Mouse (Mus musculus) midbrain, embryonic 16.5 days (tissue): ENCODE measurements around the gene Ltbr. TPM values are rescaled to one million over a fixed set of nuclear protein-coding genes. Genes with fewer than 3 reads are reported as not detected.

ENCODE experiments used
- ATAC-seq: fragments of 200-750 bp; cut with Nextera tagmentation; 2 replicates; pipeline ENCODE4 v1.8.0; 2017; ENCODE audit warnings: moderate TSS enrichment
- H3K27ac ChIP-seq: fragments of 300-500 bp; sonication (generic); 2 replicates; pipeline ENCODE4 v1.5.1; 2014; ENCODE audit warnings: mild to moderate bottlenecking, low read length, mixed read lengths
- H3K27me3 ChIP-seq: fragments of 300-500 bp; sonication (generic); 2 replicates; pipeline ENCODE4 v1.6.1; 2014; ENCODE audit warnings: low read depth, low read length, mixed read lengths; ENCODE audit not compliant: control insufficient read depth, insufficient read depth
- H3K36me3 ChIP-seq: fragments of 300-500 bp; sonication (generic); 2 replicates; pipeline ENCODE4 v1.6.1; 2014; ENCODE audit warnings: mild to moderate bottlenecking, low read length, moderate library complexity, mixed read lengths; ENCODE audit not compliant: control insufficient read depth, insufficient read depth
- H3K4me1 ChIP-seq: fragments of 300-500 bp; sonication (generic); 2 replicates; pipeline ENCODE4 v1.6.1; 2014; ENCODE audit warnings: mild to moderate bottlenecking, low read length, mixed read lengths; ENCODE audit not compliant: control insufficient read depth, insufficient read depth
- H3K4me2 ChIP-seq: fragments of 300-500 bp; sonication (generic); 2 replicates; pipeline ENCODE4 v1.6.1; 2014; ENCODE audit warnings: mild to moderate bottlenecking, low read length, mixed read lengths
- H3K4me3 ChIP-seq: fragments of 300-500 bp; sonication (generic); 2 replicates; pipeline ENCODE4 v1.5.1; 2014; ENCODE audit warnings: low read depth, mild to moderate bottlenecking, low read length, moderate library complexity, mixed read lengths
- H3K9ac ChIP-seq: fragments of 300-500 bp; sonication (generic); 2 replicates; pipeline ENCODE4 v1.6.1; 2014; ENCODE audit warnings: low read depth, low read length, mixed read lengths
- H3K9me3 ChIP-seq: fragments of 300-500 bp; sonication (generic); replicated peaks from 2 replicates; pipeline ENCODE4 v1.6.1; 2014; ENCODE audit warnings: mild to moderate bottlenecking, low read length, mixed read lengths; ENCODE audit not compliant: control insufficient read depth, poor library complexity, severe bottlenecking
- WGBS: fragments of 180-500 bp; shearing (Covaris S2); extraction: QIAGEN DNeasy Blood & Tissue Kit; methylation state at CpG from one replicate; pipeline ENCODE4 v1.1.7; 2014; 5-methylcytosine and 5-hydroxymethylcytosine counted together
- polyA plus RNA-seq: library from polyadenylated mRNA; unstranded; fragments of >200 nt; fragmentation: Nextera tagmentation; extraction: Ambion mirVana; gene quantifications from 2 replicates; pipeline ENCODE4 v1.2.1, GENCODE M21; 2015

Gene Ltbr
- polyA plus RNA-seq = 12.8 and 16.0 TPM in 2 replicates

- Histone ChIP-seq H3K36me3 (no peaks in the 10 kb centered on the region), H3K9me3 (no peaks in the 10 kb centered on the region), H3K27ac (no peak within 1 kb of the TSS), H3K27me3 (no peaks in the 10 kb centered on the region), H3K4me1 (peaks cover 13% of the 10 kb centered on the region), H3K9ac (peak within 1 kb of the TSS; percentile 66), H3K4me3 (peak within 1 kb of the TSS; percentile 31), H3K4me2 (peak within 1 kb of the TSS; percentile 55)
- ATAC-seq = peak; percentile 47
- WGBS = 1% methylated on average over 31 of the region's 46 CpGs
Measured at GRCm38 (mm10) chr6:125313546-125314230, at the start of gene Ltbr. TSS of gene Ltbr (minus strand) at chr6:125313885.

- Histone ChIP-seq H3K36me3 (no peaks in the 10 kb centered on the region), H3K27ac (no peak overlapping the region), H3K27me3 (peaks cover 19% of the 10 kb centered on the region), H3K4me3 (no peak overlapping the region), H3K9me3 (no peaks in the 10 kb centered on the region), H3K9ac (no peak overlapping the region), H3K4me1 (peaks cover 9% of the 10 kb centered on the region), H3K4me2 (peak overlapping the region; percentile 27; the same call in 1 of the 2 replicates)
- 13% methylated on average over 15 of the region's 15 CpGs for WGBS
- no peak for ATAC-seq
Measured at GRCm38 (mm10) chr6:125363021-125363420, 49.3 kb upstream of the Ltbr start.

GRCm38 (mm10) chr6:125361467-125362291 is 48.0 kb upstream of the Ltbr start:
- 12% methylated on average over 38 of the region's 38 CpGs for WGBS
- no peak overlapping the region for H3K27ac ChIP-seq
- H3K4me1 ChIP-seq = peaks cover 9% of the 10 kb centered on the region
- peak; percentile 72 for ATAC-seq
- peak overlapping the region; percentile 58 for H3K4me2 ChIP-seq
- peak overlapping the region; percentile 31 for H3K4me3 ChIP-seq
- H3K9ac ChIP-seq = peak overlapping the region; percentile 43
- H3K9me3 ChIP-seq = no peaks in the 10 kb centered on the region
- peaks cover 19% of the 10 kb centered on the region for H3K27me3 ChIP-seq
- H3K36me3 ChIP-seq = no peaks in the 10 kb centered on the region

GRCm38 (mm10) chr6:125360846-125361245 is 47.2 kb upstream of the Ltbr start:
- 53% methylated on average over 9 of the region's 9 CpGs for WGBS
- no peak for ATAC-seq
- Histone ChIP-seq H3K9ac (no peak overlapping the region), H3K4me2 (no peak overlapping the region; the same call in 1 of the 2 replicates), H3K9me3 (no peaks in the 10 kb centered on the region), H3K27ac (no peak overlapping the region), H3K4me1 (peaks cover 9% of the 10 kb centered on the region), H3K27me3 (peaks cover 19% of the 10 kb centered on the region), H3K36me3 (no peaks in the 10 kb centered on the region), H3K4me3 (no peak overlapping the region)

GRCm38 (mm10) chr6:125359999-125360398 is 46.3 kb upstream of the Ltbr start:
- ATAC-seq = no peak
- no peak overlapping the region for H3K4me3 ChIP-seq
- no peak overlapping the region for H3K27ac ChIP-seq
- H3K9me3 ChIP-seq = no peaks in the 10 kb centered on the region
- H3K4me1 ChIP-seq = peaks cover 15% of the 10 kb centered on the region
- 54% methylated on average over 9 of the region's 9 CpGs for WGBS
- H3K9ac ChIP-seq = no peak overlapping the region
- H3K27me3 ChIP-seq = peaks cover 19% of the 10 kb centered on the region
- no peaks in the 10 kb centered on the region for H3K36me3 ChIP-seq
- H3K4me2 ChIP-seq = no peak overlapping the region

- Histone ChIP-seq H3K4me1 (peaks cover 14% of the 10 kb centered on the region), H3K27ac (no peak overlapping the region), H3K4me3 (no peak overlapping the region), H3K9ac (no peak overlapping the region), H3K36me3 (no peaks in the 10 kb centered on the region), H3K4me2 (no peak overlapping the region), H3K27me3 (peaks cover 7% of the 10 kb centered on the region), H3K9me3 (no peaks in the 10 kb centered on the region)
- ATAC-seq = no peak
- WGBS = 94% methylated on average over 15 of the region's 15 CpGs
Measured at GRCm38 (mm10) chr6:125357334-125357733, 43.6 kb upstream of the Ltbr start.

GRCm38 (mm10) chr6:125356264-125356663 is 42.6 kb upstream of the Ltbr start:
- Histone ChIP-seq H3K9me3 (no peaks in the 10 kb centered on the region), H3K4me3 (no peak overlapping the region), H3K4me2 (no peak overlapping the region), H3K9ac (no peak overlapping the region), H3K27me3 (0 out of 2 replicates have a peak, but pooled peaks cover 6% of the 10 kb centered on the region), H3K36me3 (no peaks in the 10 kb centered on the region), H3K4me1 (peaks cover 12% of the 10 kb centered on the region), H3K27ac (no peak overlapping the region)
- 56% methylated on average over 8 of the region's 8 CpGs for WGBS
- no peak for ATAC-seq

- WGBS = 7% methylated on average over 10 of the region's 10 CpGs
- H3K27ac ChIP-seq = no peak overlapping the region
- no peak for ATAC-seq
Measured at GRCm38 (mm10) chr6:125355197-125355741, 41.6 kb upstream of the Ltbr start.

More at GRCm38 (mm10) chr6:125355197-125355741, 41.6 kb upstream of the Ltbr start:
- Histone ChIP-seq H3K36me3 (no peaks in the 10 kb centered on the region), H3K27me3 (no peaks in the 10 kb centered on the region), H3K9ac (peak overlapping the region; percentile 32; the same call in 1 of the 2 replicates), H3K9me3 (no peaks in the 10 kb centered on the region), H3K4me2 (peak overlapping the region; percentile 36; the same call in 1 of the 2 replicates), H3K4me3 (no peak overlapping the region), H3K4me1 (peaks cover 12% of the 10 kb centered on the region)
